Mouse (Mus musculus): ENCODE data around the gene Fpr1. TPM values are rescaled to one million over a fixed set of nuclear protein-coding genes. Genes with fewer than 3 reads are reported as not detected.

The Fpr1 gene
- polyA plus RNA-seq (2021; fragmentation: Nextera tagmentation): 0.11 TPM in 1 of 2 replicates, not detected in the other
- long read RNA-seq, experiment 1: 0 reads
- long read RNA-seq, experiment 2: 0 reads

DNA sequence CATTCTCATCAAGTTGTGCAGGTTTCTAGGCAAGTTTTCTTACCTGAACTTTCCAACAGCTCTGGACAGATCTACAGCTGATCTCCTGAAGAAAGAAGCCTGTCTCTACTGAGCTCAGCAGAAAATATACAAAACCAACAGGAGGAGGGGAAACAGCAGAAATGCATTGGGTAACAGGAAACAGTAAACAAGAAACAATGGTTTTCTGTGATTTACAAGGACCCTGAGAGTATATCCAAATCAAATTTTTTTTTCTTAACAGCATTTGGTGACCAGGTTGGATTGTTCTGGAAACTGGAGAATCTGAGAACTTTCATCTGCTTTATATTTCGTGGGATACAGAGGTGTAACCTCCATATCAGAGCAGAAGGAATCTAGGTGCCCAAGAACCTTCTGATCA, at the start of gene Fpr1:
Fpr1 (minus strand) TSS at position 101 of the 400 bp plus-strand sequence.

DNA sequence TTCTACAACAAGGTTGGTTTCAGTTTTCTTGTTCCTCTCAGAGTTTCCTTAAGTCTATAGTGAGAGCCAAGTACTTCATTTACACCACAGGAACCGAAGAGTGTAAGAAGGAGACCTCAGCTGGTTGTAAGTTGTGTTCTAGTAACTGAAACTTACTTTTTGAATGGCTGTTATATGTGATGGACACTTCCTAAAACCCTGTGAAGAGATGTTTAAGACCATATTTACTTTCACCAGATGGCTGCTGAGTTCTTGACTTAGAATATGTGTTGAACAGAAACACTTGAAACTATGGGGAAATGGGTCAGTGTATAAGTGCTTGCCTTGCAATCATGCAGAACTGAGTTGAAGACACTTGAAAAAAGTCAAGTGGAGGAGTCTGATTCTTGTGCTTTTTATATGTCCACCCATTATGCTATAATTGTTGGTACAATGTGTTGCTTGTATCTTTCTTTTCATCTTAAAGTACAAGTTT, 4.1 kb upstream of the Fpr1 start, which contains the start of the genes Fpr2 and Fpr3:
Fpr2 (plus strand) TSS at position 51 of the 475 bp plus-strand sequence.
Fpr3 (plus strand) TSS at position 79 of the 475 bp plus-strand sequence.

DNA sequence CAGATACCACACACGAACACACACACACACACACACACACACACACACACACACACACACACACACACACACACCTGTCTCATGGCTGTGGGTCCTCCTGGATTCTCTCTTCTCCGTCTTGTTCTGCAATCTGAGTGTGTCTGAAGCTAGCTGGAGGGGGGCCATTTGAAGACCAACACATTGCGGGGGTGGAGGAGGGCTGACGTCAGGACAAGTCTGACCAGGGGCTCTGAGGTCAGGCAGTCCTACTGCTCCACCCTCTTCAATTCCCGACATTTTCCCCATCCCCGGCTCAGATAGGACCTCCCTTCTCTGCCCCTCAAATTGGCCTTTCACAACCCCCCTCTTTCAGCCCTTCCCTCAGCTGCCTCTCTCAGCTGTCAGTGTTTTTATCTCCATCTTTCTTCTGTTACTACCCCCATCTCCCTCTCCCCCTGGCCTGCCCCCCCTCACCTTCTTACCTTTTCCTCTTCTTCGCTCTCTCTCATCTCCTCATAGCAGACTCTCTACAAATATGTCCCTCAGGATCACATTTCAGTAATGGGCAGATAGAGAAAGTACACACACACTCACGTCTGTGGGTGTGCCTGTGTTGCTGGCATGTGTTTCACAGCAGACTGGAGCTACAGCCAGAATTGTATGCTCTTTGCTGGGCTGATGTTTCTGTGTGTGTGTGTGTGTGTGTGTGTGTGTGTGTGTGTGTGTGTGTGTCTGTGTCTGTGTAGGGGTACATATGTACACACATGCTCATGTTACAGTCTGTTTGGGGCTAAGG, 28.5 kb downstream of the Fpr1 start, which contains the start of gene Has1:
Has1 (minus strand) TSS at position 142 of the 775 bp plus-strand sequence.

DNA sequence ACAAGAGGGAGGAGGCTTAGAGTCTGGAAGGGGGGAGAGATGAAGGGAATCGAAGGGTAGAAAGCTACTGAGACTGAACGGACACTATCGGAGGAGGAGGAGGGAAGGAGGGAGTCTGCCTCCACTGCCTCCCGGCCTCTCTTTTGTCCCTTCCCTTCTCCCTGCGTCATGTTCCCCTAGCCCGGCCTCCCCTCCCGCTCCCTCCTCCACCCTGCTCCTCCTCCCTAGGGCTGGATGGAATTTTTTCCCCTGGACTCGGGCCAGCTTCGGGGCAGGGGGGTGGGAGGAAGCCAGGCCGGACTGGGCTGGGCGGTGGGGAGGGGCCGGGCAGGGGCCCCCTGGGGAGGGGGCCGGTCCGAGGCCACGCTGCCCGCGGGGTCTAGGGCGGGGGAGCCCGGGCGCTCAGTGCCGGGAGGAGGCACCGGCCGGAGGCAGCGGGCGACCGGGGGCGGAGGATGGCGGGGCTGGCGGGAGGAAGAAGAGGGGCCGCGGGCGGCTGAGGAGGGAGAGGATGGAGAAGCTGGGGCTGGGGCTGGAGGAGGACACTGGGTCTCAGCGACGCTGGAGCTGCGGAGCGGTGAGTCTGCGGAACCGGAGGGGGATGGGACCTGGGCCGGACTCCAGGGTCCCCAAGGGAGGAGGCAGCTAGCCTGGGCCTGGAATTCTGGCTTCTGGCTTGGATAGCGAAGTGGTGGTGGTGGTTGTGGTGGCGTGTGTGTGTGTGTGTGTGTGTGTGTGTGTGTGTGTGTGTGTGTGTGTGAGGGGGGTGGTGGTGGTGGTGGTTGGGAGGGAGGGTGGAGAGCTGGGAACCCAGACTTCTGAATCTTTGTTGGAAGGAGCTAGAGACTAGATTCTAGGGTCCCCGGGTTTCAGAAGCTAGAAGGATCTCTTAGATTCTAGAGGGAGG, 56.7 kb downstream of the Fpr1 start, which contains the start of gene Spaca6:
Spaca6 (plus strand) TSS at position 408 of the 907 bp plus-strand sequence.

Other genes starting within 250 kb of the Fpr1 start
- gene Vmn2r90, start 180.2 kb downstream of the Fpr1 start, polyA plus RNA-seq (2021; fragmentation: Nextera tagmentation): not detected in 2 replicates
- 8.2 and 9.0 TPM in 2 replicates for gene Spaca6, start 56.8 kb downstream of the Fpr1 start, polyA plus RNA-seq (2021; fragmentation: Nextera tagmentation)
- 0.83 and 1.1 TPM in 2 replicates for gene Has1, start 28.7 kb downstream of the Fpr1 start, polyA plus RNA-seq (2021; fragmentation: Nextera tagmentation)
- gene Fpr2, start 3.9 kb upstream of the Fpr1 start, polyA plus RNA-seq (2021; fragmentation: Nextera tagmentation): not detected in 2 replicates
- gene Fpr3, start 3.9 kb upstream of the Fpr1 start, polyA plus RNA-seq (2021; fragmentation: Nextera tagmentation): not detected in 2 replicates
- not detected in 2 replicates for gene Fpr-rs4, start 137.8 kb upstream of the Fpr1 start, polyA plus RNA-seq (2021; fragmentation: Nextera tagmentation)
- gene Vmn2r124, start 165.5 kb upstream of the Fpr1 start, polyA plus RNA-seq (2021; fragmentation: Nextera tagmentation): 0.01 TPM in 1 of 2 replicates, not detected in the other
- gene Vmn2r91, start 201.1 kb upstream of the Fpr1 start, polyA plus RNA-seq (2021; fragmentation: Nextera tagmentation): not detected in 2 replicates

All from left cerebral cortex, adult 6 months (tissue).